Mouse (Mus musculus) ES-E14 (cell line): Measurements from ENCODE around the gene Srp68. TPM values are rescaled to one million over a fixed set of nuclear protein-coding genes. Genes with fewer than 3 reads are reported as not detected.

Experiments used
- DNase-seq: peaks from one replicate; pipeline ENCODE4 v3.0.0-alpha.2; 2013; ENCODE audit warnings: low read depth, low spot score
- H3K27ac ChIP-seq: 2 replicates; pipeline ENCODE4 v1.5.1; 2012; ENCODE audit warnings: low read depth, mild to moderate bottlenecking, low read length, moderate library complexity, mixed read lengths; ENCODE audit not compliant: poor library complexity, insufficient read depth, severe bottlenecking
- H3K36me3 ChIP-seq: 2 replicates; pipeline ENCODE4 v1.6.1; 2012; ENCODE audit warnings: mild to moderate bottlenecking, low read length, moderate library complexity, mixed read lengths; ENCODE audit not compliant: control insufficient read depth, poor library complexity, insufficient read depth, severe bottlenecking
- H3K4me1 ChIP-seq, 2 experiments: fragments of 150-350 bp in 1 of 2; sonication (generic) in 1 of 2; 2 replicates each; pipeline ENCODE4 v1.6.1; 2012; ENCODE audit warnings: low read length in 2 of 2, mild to moderate bottlenecking in 1 of 2, mixed read lengths in 1 of 2; ENCODE audit not compliant: control insufficient read depth in 2 of 2, insufficient read depth in 2 of 2, poor library complexity in 1 of 2
- H3K4me3 ChIP-seq, 2 experiments: fragments of 150-350 bp in 1 of 2; sonication (generic) in 1 of 2; 2 replicates each; pipeline ENCODE4 v1.5.1; 2012; ENCODE audit warnings: low read length in 2 of 2, low read depth in 1 of 2, mild to moderate bottlenecking in 1 of 2, mixed read lengths in 1 of 2; ENCODE audit not compliant: insufficient read depth in 1 of 2, poor library complexity in 1 of 2, severe bottlenecking in 1 of 2
- H3K9ac ChIP-seq: 2 replicates; pipeline ENCODE4 v1.6.1; 2012; ENCODE audit warnings: low read depth, mild to moderate bottlenecking, low read length, mixed read lengths; ENCODE audit not compliant: poor library complexity, insufficient read depth, severe bottlenecking
- H3K9me3 ChIP-seq: fragments of 150-350 bp; sonication (generic); 2 replicates; pipeline ENCODE4 v1.6.1; 2012; ENCODE audit warnings: low read depth, mild to moderate bottlenecking, low read length; ENCODE audit not compliant: control insufficient read depth, insufficient read depth
- CHD2 ChIP-seq: IDR thresholded peaks from 2 replicates; pipeline ENCODE4 v1.6.1; 2014; ENCODE audit warnings: mild to moderate bottlenecking, low read depth, low read length, inconsistent platforms
- HCFC1 ChIP-seq: IDR thresholded peaks from 2 replicates; pipeline ENCODE4 v1.6.1; 2012; ENCODE audit warnings: low read length, inconsistent platforms, borderline replicate concordance; ENCODE audit not compliant: insufficient read depth
- MAFK ChIP-seq: IDR thresholded peaks from 2 replicates; pipeline ENCODE4 v1.6.1; 2014; ENCODE audit warnings: mild to moderate bottlenecking, low read depth, low read length, inconsistent platforms; ENCODE audit not compliant: insufficient read depth
- ZC3H11A ChIP-seq: IDR thresholded peaks from 2 replicates; pipeline ENCODE4 v1.6.1; 2012; ENCODE audit warnings: low read depth, mild to moderate bottlenecking, inconsistent platforms, low read length, borderline replicate concordance
- ZNF384 ChIP-seq: IDR thresholded peaks from 2 replicates; pipeline ENCODE4 v1.6.1; 2012; ENCODE audit warnings: low read depth, low read length, inconsistent platforms
- in situ Hi-C, 2 experiments: fragments of 600-800 bp; cut with MboI; formaldehyde crosslinking; loops; one replicate each; pipeline ENCODE4 v1.15.1; 2025; ENCODE audit warnings: low sequenced_read_pairs in 2 of 2, inconsistent platforms in 1 of 2; ENCODE audit not compliant: unreplicated experiment in 2 of 2
- total RNA-seq: library from RNA; depleted of rRNA; stranded (reverse); fragments of 300-350 nt; gene quantifications from 2 replicates; pipeline ENCODE4 v1.2.3, GENCODE M21; 2012

Gene Srp68
- total RNA-seq, 1 experiment = 38.2 TPM

GRCm38 (mm10) chr11:116255090-116255981 lies 18.7 kb downstream of the Srp68 start:
- Histone ChIP-seq H3K4me1 (no peaks in the 10 kb centered on the region), H3K9ac (no peak overlapping the region), H3K4me3 (no peak overlapping the region), H3K36me3 (peaks cover 67% of the 10 kb centered on the region), H3K27ac (no peak overlapping the region), H3K9me3 (no peaks in the 10 kb centered on the region)
- in situ Hi-C loops = no loop called here
- no peak for TF ChIP-seq MAFK
- TF ChIP-seq CHD2 = no peak
- TF ChIP-seq ZC3H11A = no peak
- TF ChIP-seq ZNF384 = no peak
- TF ChIP-seq HCFC1 = no peak
- DNase-seq = no peak

DNA sequence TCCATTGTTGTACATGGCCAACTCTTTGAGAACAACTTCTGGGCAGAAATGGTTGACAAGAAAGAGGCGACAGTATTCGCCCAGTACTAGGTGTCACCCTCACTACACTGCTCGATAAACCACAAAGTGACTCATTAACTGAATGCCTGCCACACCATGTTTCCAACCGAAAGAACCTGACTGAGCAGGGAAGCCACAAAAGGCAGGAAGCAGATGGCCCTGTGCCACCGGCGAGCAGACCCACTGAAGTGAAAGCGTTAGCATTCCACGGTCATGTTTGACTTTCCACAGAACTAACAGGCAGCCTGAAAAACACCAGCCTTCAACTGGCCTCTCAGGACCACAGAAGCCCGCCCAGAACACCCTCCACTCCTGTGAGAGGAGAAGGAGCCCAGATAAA lies 19.4 kb downstream of the Srp68 start:
- Histone ChIP-seq H3K36me3 (peaks cover 66% of the 10 kb centered on the region), H3K27ac (no peak overlapping the region), H3K4me1 (no peaks in the 10 kb centered on the region), H3K4me3 (no peak overlapping the region), H3K9ac (no peak overlapping the region), H3K9me3 (no peaks in the 10 kb centered on the region)
- in situ Hi-C loops = no loop called here
- DNase-seq = no peak
- no peak for TF ChIP-seq ZC3H11A
- no peak for TF ChIP-seq CHD2
- no peak for TF ChIP-seq HCFC1
- TF ChIP-seq MAFK = no peak
- no peak for TF ChIP-seq ZNF384

DNA sequence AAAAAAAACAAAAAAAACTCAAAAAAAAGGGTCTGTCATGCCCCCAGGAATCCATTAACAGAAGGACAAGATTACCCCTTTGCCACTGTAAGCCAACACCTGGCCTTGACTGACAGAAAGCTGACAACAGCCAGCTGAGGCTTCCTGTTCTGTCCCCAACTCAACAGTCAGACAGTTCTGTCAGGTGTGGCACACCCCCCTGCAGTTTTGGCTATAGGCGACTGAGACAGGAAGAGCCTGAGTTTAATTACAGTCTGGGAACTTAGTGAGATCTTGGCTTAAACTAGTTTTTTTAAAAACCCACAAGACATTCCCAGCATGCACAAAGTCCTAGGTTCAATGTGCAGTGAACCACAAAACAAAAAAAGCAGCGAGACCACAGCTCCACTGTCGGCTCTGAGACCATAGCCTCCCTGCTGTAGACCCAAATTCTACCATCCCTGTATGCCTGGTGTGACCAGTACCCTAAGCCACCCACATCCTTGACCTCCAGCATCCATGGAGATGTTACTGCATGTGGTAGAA lies 20.9 kb downstream of the Srp68 start:
- no peak overlapping the region for H3K27ac ChIP-seq
- no peak overlapping the region for H3K4me3 ChIP-seq

GRCm38 (mm10) chr11:116250898-116251297 lies 23.1 kb downstream of the Srp68 start:
- peaks cover 6 to 14% of the 10 kb centered on the region in 2 experiments; a peak in 2 of 4 replicates for H3K4me1 ChIP-seq
- H3K9ac ChIP-seq = no peak overlapping the region
- TF ChIP-seq ZNF384 (no peak), CHD2 (no peak), ZC3H11A (no peak), MAFK (no peak), HCFC1 (no peak)
- DNase-seq = no peak
- H3K9me3 ChIP-seq = no peaks in the 10 kb centered on the region
- H3K27ac ChIP-seq = no peak overlapping the region
- H3K36me3 ChIP-seq = peaks cover 70% of the 10 kb centered on the region
- H3K4me3 ChIP-seq = no peak overlapping the region
- in situ Hi-C loops = no loop called here

More for the DNA sequence above, 20.9 kb downstream of the Srp68 start:
- in situ Hi-C loops = no loop called here
- H3K4me1 ChIP-seq = peaks cover under 1 to 4% of the 10 kb centered on the region in 2 experiments; a peak in 2 of 4 replicates
- H3K9me3 ChIP-seq = no peaks in the 10 kb centered on the region
- TF ChIP-seq CHD2 (no peak), HCFC1 (no peak), ZC3H11A (no peak)
- peaks cover 63% of the 10 kb centered on the region for H3K36me3 ChIP-seq
- DNase-seq = no peak
- no peak overlapping the region for H3K9ac ChIP-seq
